Mouse (Mus musculus) left cerebral cortex, postnatal 14 days (tissue): Measurements from ENCODE around the gene Abcg4. TPM values are rescaled to one million over a fixed set of nuclear protein-coding genes. Genes with fewer than 3 reads are reported as not detected.

Experiments used
- microRNA-seq, 2 experiments: library from miRNA; unstranded; fragments of <30 nt; microRNA quantifications; one replicate each; pipeline ENCODE4 v1.2.0; 2022
- total RNA-seq, 2 experiments: library from RNA; stranded (reverse); gene quantifications; 2 replicates each; pipeline ENCODE4 v1.2.3; 2021

Abcg4 gene
- total RNA-seq, 2 experiments from 2014 or later: 62.2 to 67.9 TPM

Small RNA genes lying within 50 kb of the gene (microRNA-seq; reads per million reads assigned to microRNA genes)
- gene Gm44335: 0 reads per million in 2 experiments

Other genes starting within 250 kb of the Abcg4 start
- gene Thy1, start 245.2 kb downstream of the Abcg4 start, total RNA-seq: 100 to 1,000 TPM; 854 to 877 TPM
- 10 to 100 TPM; 71.9 to 87.1 TPM for gene Usp2, start 221.6 kb downstream of the Abcg4 start, total RNA-seq
- under 1 TPM; 0.46 to 0.82 TPM for gene Mfrp, start 186.9 kb downstream of the Abcg4 start, total RNA-seq
- 10 to 100 TPM; 17.1 to 19.6 TPM for gene C1qtnf5, start 181.4 kb downstream of the Abcg4 start, total RNA-seq
- gene Gm49380, start 175.1 kb downstream of the Abcg4 start, total RNA-seq: under 1 TPM; 0.25 to 0.37 TPM
- 10 to 100 TPM; 28.1 to 31.9 TPM for gene Rnf26, start 175.1 kb downstream of the Abcg4 start, total RNA-seq
- gene Mcam, start 154.1 kb downstream of the Abcg4 start, total RNA-seq: 10 to 100 TPM; 20.3 to 22.0 TPM
- 10 to 100 TPM; 44.9 to 48.9 TPM for gene Cbl, start 54.6 kb downstream of the Abcg4 start, total RNA-seq
- 1 to 10 TPM; 1.2 to 1.4 TPM for gene Ccdc153, start 47.9 kb downstream of the Abcg4 start, total RNA-seq
- gene Pdzd3, start 37.1 kb downstream of the Abcg4 start, total RNA-seq: under 1 TPM; 0.53 to 0.82 TPM
- gene Nlrx1, start 20.0 kb downstream of the Abcg4 start, total RNA-seq: 10 to 100 TPM; 11.4 to 11.6 TPM
- gene Hinfp, start 17.1 kb upstream of the Abcg4 start, total RNA-seq: 10 to 100 TPM; 22.6 to 27.7 TPM
- gene C2cd2l, start 31.7 kb upstream of the Abcg4 start, total RNA-seq: 100 to 1,000 TPM; 177 to 213 TPM
- gene Dpagt1, start 37.4 kb upstream of the Abcg4 start, total RNA-seq: 10 to 100 TPM; 14.8 to 14.9 TPM
- gene H2afx, start 46.1 kb upstream of the Abcg4 start, total RNA-seq: 10 to 100 TPM; 59.8 to 66.2 TPM
- gene Hmbs, start 55.6 kb upstream of the Abcg4 start, total RNA-seq: 10 to 100 TPM; 18.3 to 20.2 TPM
- gene Vps11, start 73.1 kb upstream of the Abcg4 start, total RNA-seq: 10 to 100 TPM; 44.2 to 44.6 TPM
- 100 to 1,000 TPM; 100 to 101 TPM for gene Hyou1, start 90.9 kb upstream of the Abcg4 start, total RNA-seq
- gene Slc37a4, start 108.2 kb upstream of the Abcg4 start, total RNA-seq: 10 to 100 TPM; 35.8 to 45.1 TPM
- 100 to 1,000 TPM; 572 to 612 TPM for gene Rps25, start 118.5 kb upstream of the Abcg4 start, total RNA-seq
- 10 to 100 TPM; 68.5 to 74.8 TPM for gene Trappc4, start 119.0 kb upstream of the Abcg4 start, total RNA-seq
- 10 to 100 TPM; 16.2 to 21.2 TPM for gene Ccdc84, start 130.0 kb upstream of the Abcg4 start, total RNA-seq
- not detected for gene Foxr1, start 152.5 kb upstream of the Abcg4 start, total RNA-seq
- gene Upk2, start 166.4 kb upstream of the Abcg4 start, total RNA-seq: not detected
- gene Bcl9l, start 194.2 kb upstream of the Abcg4 start, total RNA-seq: 10 to 100 TPM; 76.2 to 84.8 TPM